Mouse (Mus musculus) bone marrow macrophage, adult 2 months (primary cell): ENCODE data around the gene Csn1s2b. TPM values are rescaled to one million over a fixed set of nuclear protein-coding genes. Genes with fewer than 3 reads are reported as not detected.
"Not testable (repeated sequence)": the region's sequence is repeated elsewhere in the genome, so short reads cannot be mapped to it uniquely, and the experiment has no call there.

Experiments used
- H3K27ac ChIP-seq: 2 replicates; pipeline ENCODE4 v1.5.1; 2012; ENCODE audit warnings: low read depth, low read length; ENCODE audit not compliant: insufficient read depth
- H3K4me1 ChIP-seq: 2 replicates; pipeline ENCODE4 v1.6.1; 2012; ENCODE audit warnings: low read length; ENCODE audit not compliant: control insufficient read depth, insufficient read depth
- H3K4me3 ChIP-seq: 2 replicates; pipeline ENCODE4 v1.5.1; 2012; ENCODE audit warnings: mild to moderate bottlenecking, low read length, moderate library complexity; ENCODE audit not compliant: insufficient read depth
- CTCF ChIP-seq: IDR thresholded peaks from 2 replicates; pipeline ENCODE4 v1.5.1; 2012; ENCODE audit warnings: low read depth, mild to moderate bottlenecking, low read length, moderate library complexity
- POLR2A ChIP-seq: IDR thresholded peaks from 2 replicates; pipeline ENCODE4 v1.6.1; 2012; ENCODE audit warnings: mild to moderate bottlenecking, low read depth, low read length, borderline replicate concordance
- polyA plus RNA-seq: library from polyadenylated mRNA; stranded (reverse); fragments of >200 nt; gene quantifications from 2 replicates; pipeline ENCODE4 v1.2.4, GENCODE M21; 2012; ENCODE audit not compliant: missing spikeins, insufficient read depth, insufficient read length

Csn1s2b gene
- not detected in 2 replicates for polyA plus RNA-seq

DNA sequence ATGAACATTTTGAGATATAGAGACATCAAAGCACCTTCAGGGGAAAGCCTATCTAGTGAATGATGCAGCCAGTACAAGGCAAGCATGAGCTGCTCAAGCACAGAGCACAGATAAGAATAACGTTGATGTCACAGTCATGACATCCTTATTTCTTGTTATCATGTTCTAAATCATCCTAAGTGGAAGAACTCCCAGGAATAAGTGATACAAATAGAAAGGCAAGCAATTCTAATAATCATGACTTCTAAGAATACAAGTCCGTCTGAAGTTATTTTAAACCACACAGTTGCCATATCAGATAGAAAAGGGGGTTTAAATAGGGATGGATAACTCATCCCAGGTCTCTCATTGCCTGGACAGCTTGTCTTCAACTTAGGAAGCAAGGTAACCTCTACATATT is at the start of gene Csn1s2b:
TSS of gene Csn1s2b (plus strand) at position 301 of the 400 bp plus-strand sequence.
- Histone ChIP-seq H3K4me3 (no peak within 1 kb of the TSS), H3K27ac (no peak within 1 kb of the TSS), H3K4me1 (no peaks in the 10 kb centered on the region)
- no peak for TF ChIP-seq CTCF
- no peak for TF ChIP-seq POLR2A

GRCm38 (mm10) chr5:87764546-87764945 is 43.3 kb upstream of the Csn1s2b start:
- no peak for TF ChIP-seq POLR2A

GRCm38 (mm10) chr5:87772151-87772550 is 35.7 kb upstream of the Csn1s2b start:
- H3K4me1 ChIP-seq, H3K27ac ChIP-seq, H3K4me3 ChIP-seq: not testable (repeated sequence)

More at GRCm38 (mm10) chr5:87764546-87764945, 43.3 kb upstream of the Csn1s2b start:
- no peak overlapping the region for H3K27ac ChIP-seq
- no peak overlapping the region for H3K4me3 ChIP-seq
- H3K4me1 ChIP-seq: no peaks in the 10 kb centered on the region

- Histone ChIP-seq H3K27ac (no peak within 1 kb of the TSS), H3K4me3 (no peak within 1 kb of the TSS), H3K4me1 (no peaks in the 10 kb centered on the region)
- TF ChIP-seq CTCF: no peak
- no peak for TF ChIP-seq POLR2A
Observed at GRCm38 (mm10) chr5:87774267-87774666, 33.6 kb upstream of the Csn1s2b start, which contains the start of gene Csn1s2a. Gene Csn1s2a, plus strand, starts transcription at chr5:87774567.

GRCm38 (mm10) chr5:87782731-87783130 is 25.2 kb upstream of the Csn1s2b start:
- no peak overlapping the region for H3K4me3 ChIP-seq
- no peak for TF ChIP-seq POLR2A
- TF ChIP-seq CTCF: no peak

GRCm38 (mm10) chr5:87809253-87809652 is 1.4 kb downstream of the Csn1s2b start:
- no peak overlapping the region for H3K27ac ChIP-seq
- H3K4me3 ChIP-seq: no peak overlapping the region
- H3K4me1 ChIP-seq: no peaks in the 10 kb centered on the region
- TF ChIP-seq POLR2A: no peak
- TF ChIP-seq CTCF: no peak

More at GRCm38 (mm10) chr5:87782731-87783130, 25.2 kb upstream of the Csn1s2b start:
- no peak overlapping the region for H3K27ac ChIP-seq
- no peaks in the 10 kb centered on the region for H3K4me1 ChIP-seq

- H3K27ac ChIP-seq: no peak within 1 kb of the TSS
- no peaks in the 10 kb centered on the region for H3K4me1 ChIP-seq
- no peak within 1 kb of the TSS for H3K4me3 ChIP-seq
- TF ChIP-seq POLR2A (no peak), CTCF (no peak)
Observed at GRCm38 (mm10) chr5:87825386-87825785, 17.5 kb downstream of the Csn1s2b start, which contains the start of gene Prr27. Gene Prr27, plus strand, starts transcription at chr5:87825686.

- Histone ChIP-seq H3K27ac (no peak overlapping the region), H3K4me1 (no peaks in the 10 kb centered on the region), H3K4me3 (no peak overlapping the region)
- no peak for TF ChIP-seq CTCF
- TF ChIP-seq POLR2A: no peak
Observed at GRCm38 (mm10) chr5:87855136-87855716, 47.3 kb downstream of the Csn1s2b start.

GRCm38 (mm10) chr5:87870084-87870483 is 62.2 kb downstream of the Csn1s2b start:
- Histone ChIP-seq H3K4me3 (no peak overlapping the region), H3K27ac (no peak overlapping the region), H3K4me1 (no peaks in the 10 kb centered on the region)
- TF ChIP-seq CTCF: no peak
- no peak for TF ChIP-seq POLR2A

- Histone ChIP-seq H3K4me3 (no peak overlapping the region), H3K27ac (no peak overlapping the region), H3K4me1 (no peaks in the 10 kb centered on the region)
- TF ChIP-seq POLR2A (no peak), CTCF (no peak)
Observed at GRCm38 (mm10) chr5:87871423-87871822, 63.5 kb downstream of the Csn1s2b start.

Other genes starting within 250 kb of the Csn1s2b start
- gene Sult1d1, start 239.1 kb upstream of the Csn1s2b start, polyA plus RNA-seq: not detected in 2 replicates
- not detected in 2 replicates for gene Sult1e1, start 216.5 kb upstream of the Csn1s2b start, polyA plus RNA-seq
- not detected in 2 replicates for gene Csn1s1, start 141.9 kb upstream of the Csn1s2b start, polyA plus RNA-seq
- gene Csn2, start 108.5 kb upstream of the Csn1s2b start, polyA plus RNA-seq: not detected in 2 replicates
- not detected in 2 replicates for gene Csn1s2a, start 33.5 kb upstream of the Csn1s2b start, polyA plus RNA-seq
- gene Prr27, start 17.6 kb downstream of the Csn1s2b start, polyA plus RNA-seq: not detected in 2 replicates
- gene Odam, start 76.9 kb downstream of the Csn1s2b start, polyA plus RNA-seq: not detected in 2 replicates
- 0.45 TPM in 1 of 2 replicates, not detected in the other for gene Csn3, start 117.5 kb downstream of the Csn1s2b start, polyA plus RNA-seq
- gene 2310003L06Rik, start 161.4 kb downstream of the Csn1s2b start, polyA plus RNA-seq: not detected in 2 replicates
- gene Gm28434, start 161.4 kb downstream of the Csn1s2b start, polyA plus RNA-seq: not detected in 2 replicates
- not detected in 2 replicates for gene Cabs1, start 171.4 kb downstream of the Csn1s2b start, polyA plus RNA-seq
- not detected in 2 replicates for gene Smr3a, start 194.5 kb downstream of the Csn1s2b start, polyA plus RNA-seq